Mouse (Mus musculus): ENCODE results near the gene Mri1. TPM values are rescaled to one million over a fixed set of nuclear protein-coding genes. Genes with fewer than 3 reads are reported as not detected.

Gene Mri1
- polyA plus RNA-seq, 1 experiment, result 37.1 TPM

DNA sequence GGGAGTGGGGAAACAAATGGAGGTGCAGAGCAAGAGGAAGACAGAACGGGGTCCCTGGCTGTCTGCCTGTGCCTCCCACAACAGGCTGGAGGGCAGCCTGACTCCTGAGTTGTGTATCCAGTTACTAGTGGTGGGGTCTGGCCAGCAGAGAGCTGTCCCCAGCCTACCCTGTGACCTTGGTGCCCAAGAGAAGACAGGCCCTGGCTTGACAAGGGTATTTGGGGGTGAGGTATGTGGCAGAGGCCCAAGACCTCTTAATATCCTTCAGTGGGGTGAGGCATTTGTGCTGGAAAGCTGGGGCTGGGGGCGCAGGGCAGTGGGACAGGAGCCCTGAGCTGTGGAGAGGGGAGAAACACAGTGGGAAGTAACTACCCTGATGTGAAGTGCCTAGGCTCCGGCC, 45.9 kb downstream of the Mri1 start:
- Histone ChIP-seq H3K9ac (ENCODE audit: low read depth, poor library complexity, severe bottlenecking) (no peak overlapping the region), H3K27ac (ENCODE audit: insufficient read depth, low read length) (peak overlapping the region; percentile 15), H3K9me3 (replicated peaks; ENCODE audit: control insufficient read depth, insufficient read depth, low read length, poor library complexity, severe bottlenecking) (no peaks in the 10 kb centered on the region), H3K4me3 (ENCODE audit: low read depth, low read length) (no peak overlapping the region), H3K4me1 (ENCODE audit: control insufficient read depth, insufficient read depth, low read length) (no peaks in the 10 kb centered on the region), H3K27me3 (ENCODE audit: control insufficient read depth, insufficient read depth, low read length, poor library complexity, severe bottlenecking) (no peaks in the 10 kb centered on the region), H3K36me3 (ENCODE audit: control insufficient read depth, insufficient read depth, low read length, poor library complexity, severe bottlenecking) (peaks cover 29% of the 10 kb centered on the region)
- TF ChIP-seq CTCF (IDR thresholded peaks at IDR 0.05; ENCODE audit: low read depth, low read length) (no peak), EP300 (IDR thresholded peaks at IDR 0.05; ENCODE audit: insufficient read depth, low read depth, low read length) (no peak), POLR2A (IDR thresholded peaks at IDR 0.05; ENCODE audit: insufficient read depth, low read length) (no peak)

GRCm38 (mm10) chr8:84210167-84210791, 46.8 kb downstream of the Mri1 start:
- Histone ChIP-seq H3K4me3 (ENCODE audit: low read depth, low read length) (peak overlapping the region; percentile 55), H3K4me1 (ENCODE audit: control insufficient read depth, insufficient read depth, low read length) (no peaks in the 10 kb centered on the region), H3K36me3 (ENCODE audit: control insufficient read depth, insufficient read depth, low read length, poor library complexity, severe bottlenecking) (peaks cover 29% of the 10 kb centered on the region), H3K9ac (ENCODE audit: low read depth, poor library complexity, severe bottlenecking) (peak overlapping the region; percentile 57), H3K27ac (ENCODE audit: insufficient read depth, low read length) (peak overlapping the region; percentile 42), H3K27me3 (ENCODE audit: control insufficient read depth, insufficient read depth, low read length, poor library complexity, severe bottlenecking) (no peaks in the 10 kb centered on the region), H3K9me3 (replicated peaks; ENCODE audit: control insufficient read depth, insufficient read depth, low read length, poor library complexity, severe bottlenecking) (no peaks in the 10 kb centered on the region)
- TF ChIP-seq POLR2A (IDR thresholded peaks at IDR 0.05; ENCODE audit: insufficient read depth, low read length) (no peak), CTCF (IDR thresholded peaks at IDR 0.05; ENCODE audit: low read depth, low read length) (peak; percentile 83), EP300 (IDR thresholded peaks at IDR 0.05; ENCODE audit: insufficient read depth, low read depth, low read length) (0 out of 2 replicates have a peak, but pooled peaks have one; percentile 18)

GRCm38 (mm10) chr8:84208381-84209380, 48.4 kb downstream of the Mri1 start:
- peak overlapping the region; percentile 5; the same call in 1 of the 2 replicates for H3K27ac ChIP-seq (ENCODE audit: insufficient read depth, low read length)
- TF ChIP-seq EP300 (IDR thresholded peaks at IDR 0.05; ENCODE audit: insufficient read depth, low read depth, low read length), result no peak
- TF ChIP-seq POLR2A (IDR thresholded peaks at IDR 0.05; ENCODE audit: insufficient read depth, low read length), result no peak
- no peak for TF ChIP-seq CTCF (IDR thresholded peaks at IDR 0.05; ENCODE audit: low read depth, low read length)
- no peaks in the 10 kb centered on the region for H3K4me1 ChIP-seq (ENCODE audit: control insufficient read depth, insufficient read depth, low read length)
- H3K9ac ChIP-seq (ENCODE audit: low read depth, poor library complexity, severe bottlenecking), result no peak overlapping the region
- no peaks in the 10 kb centered on the region for H3K27me3 ChIP-seq (ENCODE audit: control insufficient read depth, insufficient read depth, low read length, poor library complexity, severe bottlenecking)
- no peak overlapping the region for H3K4me3 ChIP-seq (ENCODE audit: low read depth, low read length)
- H3K9me3 ChIP-seq (replicated peaks; ENCODE audit: control insufficient read depth, insufficient read depth, low read length, poor library complexity, severe bottlenecking), result no peaks in the 10 kb centered on the region
- H3K36me3 ChIP-seq (ENCODE audit: control insufficient read depth, insufficient read depth, low read length, poor library complexity, severe bottlenecking), result peaks cover 26% of the 10 kb centered on the region

GRCm38 (mm10) chr8:84207811-84208210, 49.3 kb downstream of the Mri1 start:
- Histone ChIP-seq H3K27me3 (ENCODE audit: control insufficient read depth, insufficient read depth, low read length, poor library complexity, severe bottlenecking) (no peaks in the 10 kb centered on the region), H3K27ac (ENCODE audit: insufficient read depth, low read length) (peak overlapping the region; percentile 5), H3K4me3 (ENCODE audit: low read depth, low read length) (no peak overlapping the region), H3K9ac (ENCODE audit: low read depth, poor library complexity, severe bottlenecking) (no peak overlapping the region), H3K4me1 (ENCODE audit: control insufficient read depth, insufficient read depth, low read length) (no peaks in the 10 kb centered on the region), H3K36me3 (ENCODE audit: control insufficient read depth, insufficient read depth, low read length, poor library complexity, severe bottlenecking) (peaks cover 24% of the 10 kb centered on the region), H3K9me3 (replicated peaks; ENCODE audit: control insufficient read depth, insufficient read depth, low read length, poor library complexity, severe bottlenecking) (no peaks in the 10 kb centered on the region)
- TF ChIP-seq POLR2A (IDR thresholded peaks at IDR 0.05; ENCODE audit: insufficient read depth, low read length) (no peak), EP300 (IDR thresholded peaks at IDR 0.05; ENCODE audit: insufficient read depth, low read depth, low read length) (no peak), CTCF (IDR thresholded peaks at IDR 0.05; ENCODE audit: low read depth, low read length) (no peak)

- Histone ChIP-seq H3K4me1 (ENCODE audit: control insufficient read depth, insufficient read depth, low read length) (no peaks in the 10 kb centered on the region), H3K27ac (ENCODE audit: insufficient read depth, low read length) (no peak overlapping the region), H3K9me3 (replicated peaks; ENCODE audit: control insufficient read depth, insufficient read depth, low read length, poor library complexity, severe bottlenecking) (no peaks in the 10 kb centered on the region), H3K4me3 (ENCODE audit: low read depth, low read length) (no peak overlapping the region), H3K27me3 (ENCODE audit: control insufficient read depth, insufficient read depth, low read length, poor library complexity, severe bottlenecking) (no peaks in the 10 kb centered on the region), H3K36me3 (ENCODE audit: control insufficient read depth, insufficient read depth, low read length, poor library complexity, severe bottlenecking) (peaks cover 19% of the 10 kb centered on the region), H3K9ac (ENCODE audit: low read depth, poor library complexity, severe bottlenecking) (no peak overlapping the region)
- TF ChIP-seq POLR2A (IDR thresholded peaks at IDR 0.05; ENCODE audit: insufficient read depth, low read length), result no peak
- no peak for TF ChIP-seq EP300 (IDR thresholded peaks at IDR 0.05; ENCODE audit: insufficient read depth, low read depth, low read length)
- TF ChIP-seq CTCF (IDR thresholded peaks at IDR 0.05; ENCODE audit: low read depth, low read length), result no peak
Measured at GRCm38 (mm10) chr8:84206666-84207065, 50.5 kb downstream of the Mri1 start.
